Mouse (Mus musculus): Measurements from ENCODE around the gene Lypd8. TPM values are rescaled to one million over a fixed set of nuclear protein-coding genes. Genes with fewer than 3 reads are reported as not detected.

Gene Lypd8
- polyA plus RNA-seq, 1 experiment from 2014 or later = not detected

- Histone ChIP-seq H3K27me3 (ENCODE audit: control insufficient read depth, insufficient read depth, low read length) (no peaks in the 10 kb centered on the region), H3K9ac (ENCODE audit: low read length) (no peak within 1 kb of the TSS), H3K9me3 (ENCODE audit: control insufficient read depth, low read length) (no peaks in the 10 kb centered on the region), H3K4me2 (no peak within 1 kb of the TSS), H3K4me3 (ENCODE audit: low read depth, low read length) (no peak within 1 kb of the TSS), H3K36me3 (ENCODE audit: control insufficient read depth, insufficient read depth, low read length) (no peaks in the 10 kb centered on the region), H3K27ac (ENCODE audit: low read depth, low read length) (no peak within 1 kb of the TSS), H3K4me1 (ENCODE audit: control insufficient read depth, insufficient read depth, low read length) (no peaks in the 10 kb centered on the region)
- WGBS = 88% methylated on average over 3 of the region's 3 CpGs
- DNase-seq (ENCODE audit: low spot score, missing footprints) (no peak), ATAC-seq (ENCODE audit: low FRiP score) (no peak)
Measured at GRCm38 (mm10) chr11:58432259-58432658, 53.4 kb downstream of the Lypd8 start, which contains the start of gene Gm12253. TSS of gene Gm12253 (plus strand) at chr11:58432559.

- DNase-seq (ENCODE audit: low spot score, missing footprints) = no peak
- Histone ChIP-seq H3K27me3 (ENCODE audit: control insufficient read depth, insufficient read depth, low read length) (no peaks in the 10 kb centered on the region), H3K4me2 (no peak overlapping the region), H3K36me3 (ENCODE audit: control insufficient read depth, insufficient read depth, low read length) (no peaks in the 10 kb centered on the region), H3K9me3 (ENCODE audit: control insufficient read depth, low read length) (no peaks in the 10 kb centered on the region), H3K27ac (ENCODE audit: low read depth, low read length) (no peak overlapping the region), H3K4me1 (ENCODE audit: control insufficient read depth, insufficient read depth, low read length) (no peaks in the 10 kb centered on the region), H3K4me3 (ENCODE audit: low read depth, low read length) (no peak overlapping the region), H3K9ac (ENCODE audit: low read length) (no peak overlapping the region)
- ATAC-seq (ENCODE audit: low FRiP score) = no peak
- WGBS = 75% methylated on average over 5 of the region's 5 CpGs
Measured at GRCm38 (mm10) chr11:58437866-58438265, 59.0 kb downstream of the Lypd8 start.

Other genes starting within 250 kb of the Lypd8 start
- 20.3 and 22.6 TPM in 2 replicates for gene Gemin5, start 210.5 kb upstream of the Lypd8 start, polyA plus RNA-seq (2014; fragmentation: Nextera tagmentation; extraction: Ambion mirVana)
- 124 and 130 TPM in 2 replicates for gene Mrpl22, start 207.4 kb upstream of the Lypd8 start, polyA plus RNA-seq (2014; fragmentation: Nextera tagmentation; extraction: Ambion mirVana)
- gene Igtp, start 179.5 kb upstream of the Lypd8 start, polyA plus RNA-seq (2014; fragmentation: Nextera tagmentation; extraction: Ambion mirVana) = 2.0 and 2.2 TPM in 2 replicates
- gene Irgm2, start 179.4 kb upstream of the Lypd8 start, polyA plus RNA-seq (2014; fragmentation: Nextera tagmentation; extraction: Ambion mirVana) = 0.51 and 0.81 TPM in 2 replicates
- not detected in 2 replicates for gene 4930438A08Rik, start 104.2 kb upstream of the Lypd8 start, polyA plus RNA-seq (2014; fragmentation: Nextera tagmentation; extraction: Ambion mirVana)
- gene Zfp692, start 72.0 kb upstream of the Lypd8 start, polyA plus RNA-seq (2014; fragmentation: Nextera tagmentation; extraction: Ambion mirVana) = 13.2 and 13.4 TPM in 2 replicates
- 22.8 and 22.9 TPM in 2 replicates for gene Zfp672, start 48.7 kb upstream of the Lypd8 start, polyA plus RNA-seq (2014; fragmentation: Nextera tagmentation; extraction: Ambion mirVana)
- gene Sh3bp5l, start 48.3 kb upstream of the Lypd8 start, polyA plus RNA-seq (2014; fragmentation: Nextera tagmentation; extraction: Ambion mirVana) = 26.8 and 34.2 TPM in 2 replicates
- gene 1810065E05Rik, start 42.1 kb downstream of the Lypd8 start, polyA plus RNA-seq (2014; fragmentation: Nextera tagmentation; extraction: Ambion mirVana) = not detected in 2 replicates
- not detected in 2 replicates for gene Gm12253, start 53.5 kb downstream of the Lypd8 start, polyA plus RNA-seq (2014; fragmentation: Nextera tagmentation; extraction: Ambion mirVana)
- gene Lypd9, start 73.9 kb downstream of the Lypd8 start, polyA plus RNA-seq (2014; fragmentation: Nextera tagmentation; extraction: Ambion mirVana) = not detected in 2 replicates
- not detected in 2 replicates for gene Olfr30, start 83.2 kb downstream of the Lypd8 start, polyA plus RNA-seq (2014; fragmentation: Nextera tagmentation; extraction: Ambion mirVana)
- not detected in 2 replicates for gene Olfr332, start 113.5 kb downstream of the Lypd8 start, polyA plus RNA-seq (2014; fragmentation: Nextera tagmentation; extraction: Ambion mirVana)
- not detected in 2 replicates for gene Olfr331, start 123.5 kb downstream of the Lypd8 start, polyA plus RNA-seq (2014; fragmentation: Nextera tagmentation; extraction: Ambion mirVana)
- gene Olfr330, start 155.8 kb downstream of the Lypd8 start, polyA plus RNA-seq (2014; fragmentation: Nextera tagmentation; extraction: Ambion mirVana) = not detected in 2 replicates
- not detected in 2 replicates for gene Olfr329-ps, start 167.4 kb downstream of the Lypd8 start, polyA plus RNA-seq (2014; fragmentation: Nextera tagmentation; extraction: Ambion mirVana)
- gene Olfr328, start 176.6 kb downstream of the Lypd8 start, polyA plus RNA-seq (2014; fragmentation: Nextera tagmentation; extraction: Ambion mirVana) = 0.04 TPM in 1 of 2 replicates, not detected in the other
- not detected in 2 replicates for gene Olfr224, start 191.5 kb downstream of the Lypd8 start, polyA plus RNA-seq (2014; fragmentation: Nextera tagmentation; extraction: Ambion mirVana)
- gene Olfr325, start 198.7 kb downstream of the Lypd8 start, polyA plus RNA-seq (2014; fragmentation: Nextera tagmentation; extraction: Ambion mirVana) = not detected in 2 replicates
- gene Olfr324, start 216.1 kb downstream of the Lypd8 start, polyA plus RNA-seq (2014; fragmentation: Nextera tagmentation; extraction: Ambion mirVana) = not detected in 2 replicates
- gene 2210407C18Rik, start 237.0 kb downstream of the Lypd8 start, polyA plus RNA-seq (2014; fragmentation: Nextera tagmentation; extraction: Ambion mirVana) = not detected in 2 replicates